Comparison of ENCODE assay signal across 1 mouse cellular context in genomic region chr7:121040595-121040994, GRCm38 (mm10).
A peak's percentile ranks its signal among the peaks of the same experiment; 100 is the strongest.
TF ChIP-seq lines count a peak whose summit lies in the region.

No protein-coding gene starts in this region.

TF ChIP-seq in CH12.LX, 34 proteins besides CTCF, POLR2A, EP300 and RAD21:
- TF ChIP-seq NRF1 (IDR thresholded peaks at IDR 0.05; ENCODE audit: low read depth, low read length) = no peak
- no peak for TF ChIP-seq MXI1 (IDR thresholded peaks at IDR 0.05; ENCODE audit: low read depth, low read length)
- TF ChIP-seq JUN (IDR thresholded peaks at IDR 0.05; ENCODE audit: insufficient read depth, low read depth, low read length) = peak; percentile 82
- TF ChIP-seq HCFC1 (IDR thresholded peaks at IDR 0.05; ENCODE audit: low read depth, low read length) = no peak
- TF ChIP-seq MYC (IDR thresholded peaks at IDR 0.05; ENCODE audit: low read depth, low read length) = no peak
- no peak for TF ChIP-seq MAX (IDR thresholded peaks at IDR 0.05; ENCODE audit: low read length)
- peak; percentile 57; the same call in 1 of the 2 replicates for TF ChIP-seq ETS1 (conservative IDR thresholded peaks at IDR 0.05; ENCODE audit: low read depth, low read length)
- TF ChIP-seq CHD2 (IDR thresholded peaks at IDR 0.05; ENCODE audit: low read length) = no peak
- TF ChIP-seq PAX5 (IDR thresholded peaks at IDR 0.05; ENCODE audit: low read length) = no peak
- TF ChIP-seq ZKSCAN1 (IDR thresholded peaks at IDR 0.05; ENCODE audit: borderline replicate concordance, low read depth, low read length) = no peak
- no peak for TF ChIP-seq USF2 (conservative IDR thresholded peaks at IDR 0.05; ENCODE audit: low read depth, low read length)
- peak; percentile 74 for TF ChIP-seq SIN3A (IDR thresholded peaks at IDR 0.05; ENCODE audit: low read length)
- TF ChIP-seq USF1 (IDR thresholded peaks at IDR 0.05; ENCODE audit: low read depth, low read length) = no peak
- TF ChIP-seq GABPA (IDR thresholded peaks at IDR 0.05; ENCODE audit: insufficient replicate concordance, low read depth, low read length) = no peak
- TF ChIP-seq BHLHE40 (IDR thresholded peaks at IDR 0.05; ENCODE audit: low read depth, low read length) = no peak
- TF ChIP-seq ELF1 (IDR thresholded peaks at IDR 0.05; ENCODE audit: low read depth, low read length) = no peak
- TF ChIP-seq JUND (conservative IDR thresholded peaks at IDR 0.05; ENCODE audit: low read depth, low read length) = peak; percentile 39; the same call in 1 of the 2 replicates
- TF ChIP-seq MAFK (IDR thresholded peaks at IDR 0.05; ENCODE audit: insufficient replicate concordance, low read length) = no peak
- 0 out of 2 replicates have a peak, but pooled peaks have one; percentile 19 for TF ChIP-seq IRF4 (IDR thresholded peaks at IDR 0.05; ENCODE audit: low read depth, low read length)
